Mouse (Mus musculus) C2C12 (cell line): ENCODE measurements around the gene Tmed1.

ENCODE experiments used
- CEBPB ChIP-seq: IDR thresholded peaks from one replicate; pipeline ENCODE4 v1.6.1; 2011; ENCODE audit warnings: low read depth, mild to moderate bottlenecking, control low read depth, moderate library complexity
- CTCF ChIP-seq: IDR thresholded peaks from one replicate; pipeline ENCODE4 v1.5.1; 2011; ENCODE audit not compliant: control insufficient read depth, insufficient read depth, insufficient read length
- FOSL1 ChIP-seq: IDR thresholded peaks from one replicate; pipeline ENCODE4 v1.8.0; 2011; ENCODE audit warnings: mild to moderate bottlenecking, low read length; ENCODE audit not compliant: poor library complexity, insufficient read depth, severe bottlenecking
- MAX ChIP-seq: IDR thresholded peaks from one replicate; pipeline ENCODE4 v1.6.1; 2011; ENCODE audit warnings: mild to moderate bottlenecking, control low read depth
- MYOD1 ChIP-seq: IDR thresholded peaks from one replicate; pipeline ENCODE4 v1.6.1; 2011; ENCODE audit warnings: low read depth; ENCODE audit not compliant: control insufficient read depth, insufficient read length
- MYOG ChIP-seq: IDR thresholded peaks from one replicate; pipeline ENCODE4 v1.6.1; 2011; ENCODE audit not compliant: control insufficient read depth, insufficient read length; ENCODE audit errors: extremely low read depth
- USF1 ChIP-seq: IDR thresholded peaks from one replicate; pipeline ENCODE4 v1.6.1; 2011; ENCODE audit warnings: low read depth, mild to moderate bottlenecking, control low read depth, moderate library complexity

- TF ChIP-seq MYOG (no peak), CTCF (no peak), MAX (no peak), USF1 (no peak), MYOD1 (no peak), FOSL1 (no peak), CEBPB (no peak)
Observed at GRCm38 (mm10) chr9:21511052-21511451, 1.0 kb upstream of the Tmed1 start.
